ENCODE assay signal across 8 mouse cellular contexts in genomic region chr15:89374340-89374739, GRCm38 (mm10). TPM values are rescaled to one million over a fixed set of nuclear protein-coding genes. Genes with fewer than 3 reads are reported as not detected.
DNase-seq lines count a peak whose midpoint lies in the region; ATAC-seq and TF ChIP-seq lines count a peak whose summit lies in the region.

No protein-coding gene starts in this region.

- peaks cover 26% of the 10 kb centered on the region for H3K36me3 ChIP-seq in heart, embryonic 11.5 days (ENCODE audit: control insufficient read depth, insufficient read depth, low read length)
- H3K36me3 ChIP-seq in CH12.LX (replicated peaks in 1 of 2; ENCODE audit: control insufficient read depth in 1 of 2, insufficient read depth in 1 of 2, low read length in 1 of 2), result peaks cover 33 to 36% of the 10 kb centered on the region in 2 experiments
- peaks cover 35% of the 10 kb centered on the region for H3K36me3 ChIP-seq in forebrain, embryonic 13.5 days (ENCODE audit: poor library complexity, severe bottlenecking)
- H3K36me3 ChIP-seq in liver, embryonic 14.5 days (replicated peaks; ENCODE audit: control insufficient read depth, insufficient read depth, low read depth), result peaks cover 33% of the 10 kb centered on the region

- no peak for TF ChIP-seq RAD21 in CH12.LX (IDR thresholded peaks at IDR 0.05; ENCODE audit: low read depth, low read length)

- no peaks in the 10 kb centered on the region for H3K9me3 ChIP-seq in heart, embryonic 11.5 days (replicated peaks; ENCODE audit: control insufficient read depth, low read length)
- H3K9me3 ChIP-seq in CH12.LX (replicated peaks; ENCODE audit: low read length), result peaks cover 13% of the 10 kb centered on the region
- no peaks in the 10 kb centered on the region for H3K9me3 ChIP-seq in forebrain, embryonic 13.5 days (replicated peaks)
- H3K9me3 ChIP-seq in liver, embryonic 14.5 days (ENCODE audit: control insufficient read depth, low read length), result no peaks in the 10 kb centered on the region

- peaks cover 23% of the 10 kb centered on the region for H3K4me1 ChIP-seq in heart, embryonic 11.5 days (ENCODE audit: control insufficient read depth, insufficient read depth, low read length)
- peaks cover 0 to 26% of the 10 kb centered on the region in 2 experiments; a peak in 2 of 4 replicates for H3K4me1 ChIP-seq in CH12.LX (ENCODE audit: control insufficient read depth in 1 of 2, insufficient read depth in 2 of 2)
- peaks cover 28% of the 10 kb centered on the region for H3K4me1 ChIP-seq in forebrain, embryonic 13.5 days
- peaks cover 0 to 4% of the 10 kb centered on the region in 2 experiments; a peak in 1 of 4 replicates for H3K4me1 ChIP-seq in liver, embryonic 14.5 days (replicated peaks; ENCODE audit: control insufficient read depth in 2 of 2, insufficient read depth in 2 of 2, low read length in 1 of 2)

- no peak for TF ChIP-seq POLR2A in CH12.LX (IDR thresholded peaks at IDR 0.05; ENCODE audit: low read depth, low read length)

- 51% methylated on average over 9 of the region's 9 CpGs for WGBS in heart, embryonic 11.5 days (ENCODE audit: insufficient replicate concordance)
- WGBS in forebrain, embryonic 13.5 days, result 52% methylated on average over 9 of the region's 9 CpGs
- 52% methylated on average over 9 of the region's 9 CpGs for WGBS in liver, embryonic 14.5 days (ENCODE audit: insufficient replicate concordance)

- DNase-seq in heart, postnatal 4 days, result no peak
- DNase-seq in CH12.LX (ENCODE audit: extremely low read depth), result no peak
- no peak for DNase-seq in liver, embryonic 14.5 days (ENCODE audit: low read depth in 3 of 3, low spot score in 3 of 3)
- no peak for DNase-seq in embryo, embryonic 11 days
- no peak for DNase-seq in c-Kit-positive CD71-positive TER-119-positive erythroid progenitor cells, embryonic 14.5 days (ENCODE audit: low spot score)
- DNase-seq in frontal cortex, postnatal 14 days (ENCODE audit: low spot score in 2 of 2), result no peak

- dilution Hi-C loops in CH12.LX (cut with MboI; ENCODE audit: extremely low pct_ligation_motif_present, extremely low pct_unique_long_range_greater_than_20kb, low sequenced_read_pairs), result no loop called here

- ATAC-seq in heart, embryonic 11.5 days (replicated peaks; ENCODE audit: insufficient number of reproducible peaks, low FRiP score, low TSS enrichment), result 0 out of 2 replicates have a peak, but pooled peaks have one; percentile 1
- no peak for ATAC-seq in forebrain, embryonic 13.5 days
- ATAC-seq in liver, embryonic 14.5 days (ENCODE audit: insufficient read depth), result no peak

- in situ Hi-C loops in CH12.LX (cut with MboI; ENCODE audit: low pct_ligation_motif_present, low pct_unique_long_range_greater_than_20kb, low sequenced_read_pairs), result loop anchor here (25.0 kb wide), 1 partner anchor 262 kb away; the partner anchor contains the start of gene Tubgcp6

- no peak for TF ChIP-seq CTCF in CH12.LX (conservative IDR thresholded peaks at IDR 0.05 in 1 of 2, IDR thresholded peaks at IDR 0.05 in 1 of 2; ENCODE audit: low read depth in 2 of 2, low read length in 2 of 2)
- no peak for TF ChIP-seq CTCF in liver, embryonic 14.5 days (IDR thresholded peaks at IDR 0.05; ENCODE audit: low read depth)

- TF ChIP-seq EP300 in CH12.LX (IDR thresholded peaks at IDR 0.05; ENCODE audit: low read length), result no peak
- TF ChIP-seq EP300 in liver, embryonic 14.5 days (IDR thresholded peaks at IDR 0.05; ENCODE audit: low read depth), result no peak

- peak overlapping the region; percentile 82 for H3K4me2 ChIP-seq in heart, embryonic 11.5 days
- no peak overlapping the region for H3K4me2 ChIP-seq in CH12.LX (ENCODE audit: insufficient read depth, low read depth, poor library complexity, severe bottlenecking)
- H3K4me2 ChIP-seq in forebrain, embryonic 13.5 days, result peak overlapping the region; percentile 71
- H3K4me2 ChIP-seq in liver, embryonic 14.5 days (ENCODE audit: low read depth), result peak overlapping the region; percentile 75

- no peaks in the 10 kb centered on the region for H3K79me2 ChIP-seq in CH12.LX (replicated peaks; ENCODE audit: control insufficient read depth, extremely low read depth, insufficient read depth, poor library complexity, severe bottlenecking)

- peak overlapping the region; percentile 94 for H3K27ac ChIP-seq in heart, embryonic 11.5 days (ENCODE audit: low read depth, low read length)
- H3K27ac ChIP-seq in CH12.LX (ENCODE audit: insufficient read depth, low read depth), result no peak overlapping the region
- H3K27ac ChIP-seq in forebrain, embryonic 13.5 days, result peak overlapping the region; percentile 93; the same call in 1 of the 2 replicates
- no peak overlapping the region for H3K27ac ChIP-seq in liver, embryonic 14.5 days

- H3K4me3 ChIP-seq in heart, embryonic 11.5 days (ENCODE audit: low read depth, low read length), result peak overlapping the region; percentile 72
- H3K4me3 ChIP-seq in CH12.LX (replicated peaks in 1 of 3; ENCODE audit: low read depth in 2 of 3, low read length in 2 of 3, poor library complexity in 1 of 3), result peak overlapping the region; percentile 80 to 96 (median 81)
- H3K4me3 ChIP-seq in forebrain, embryonic 13.5 days, result peak overlapping the region; percentile 70
- peak overlapping the region; percentile 69 to 82 for H3K4me3 ChIP-seq in liver, embryonic 14.5 days (ENCODE audit: insufficient read depth in 1 of 2, low read depth in 2 of 2, low read length in 2 of 2)

- H3K9ac ChIP-seq in heart, embryonic 11.5 days (ENCODE audit: low read depth, low read length), result peak overlapping the region; percentile 79
- peak overlapping the region; percentile 83; the same call in 1 of the 2 replicates for H3K9ac ChIP-seq in CH12.LX (ENCODE audit: insufficient read depth, low read depth)
- peak overlapping the region; percentile 87 for H3K9ac ChIP-seq in forebrain, embryonic 13.5 days
- peak overlapping the region; percentile 85 for H3K9ac ChIP-seq in liver, embryonic 14.5 days (replicated peaks)

- peaks cover 34% of the 10 kb centered on the region for H3K27me3 ChIP-seq in heart, embryonic 11.5 days (ENCODE audit: control insufficient read depth, insufficient read depth, low read length)
- no peaks in the 10 kb centered on the region for H3K27me3 ChIP-seq in CH12.LX (replicated peaks)
- peaks cover 40% of the 10 kb centered on the region for H3K27me3 ChIP-seq in forebrain, embryonic 13.5 days
- peaks cover 28% of the 10 kb centered on the region for H3K27me3 ChIP-seq in liver, embryonic 14.5 days (ENCODE audit: control insufficient read depth, insufficient read depth, low read length)

TF ChIP-seq in CH12.LX, 34 proteins besides CTCF, POLR2A, EP300 and RAD21 (continues in another document):
- TF ChIP-seq IRF4 (IDR thresholded peaks at IDR 0.05; ENCODE audit: low read depth, low read length) (no peak), GABPA (IDR thresholded peaks at IDR 0.05; ENCODE audit: insufficient replicate concordance, low read depth, low read length) (no peak), ZC3H11A (IDR thresholded peaks at IDR 0.05; ENCODE audit: low read depth, low read length) (no peak)

RNA-seq across cellular contexts. Expression of gene Sco2, which starts 0.7 kb away (rescaled TPM):
- polyA plus RNA-seq in heart, embryonic 11.5 days (2014; fragmentation: Nextera tagmentation; extraction: Ambion mirVana), result 7.4 TPM in 2 replicates
- 10 to 100 TPM; 13.6 to 14.1 TPM for total RNA-seq in heart, postnatal 4 days (2021)
- total RNA-seq in CH12.LX (2012; rRNA removed) (34.7 and 35.7 TPM in 2 replicates), CH12.LX (2014; rRNA removed) (24.9 and 27.2 TPM in 2 replicates)
- 12.3 and 17.1 TPM in 2 replicates for polyA plus RNA-seq in CH12.LX (2012; ENCODE audit: insufficient read length, low read depth)
- 4.0 and 7.4 TPM in 2 replicates for polyA plus RNA-seq in forebrain, embryonic 13.5 days (2015; fragmentation: Nextera tagmentation; extraction: Ambion mirVana)
- polyA plus RNA-seq in liver, embryonic 14.5 days (2012; rRNA removed), result 9.8 and 10.7 TPM in 2 replicates
- 2.8 and 4.4 TPM in 2 replicates for polyA plus RNA-seq in liver, embryonic 14.5 days (2014; fragmentation: Nextera tagmentation; extraction: Ambion mirVana)

RNA-seq across cellular contexts. Expression of gene Tymp, which starts 2.5 kb away (rescaled TPM):
- polyA plus RNA-seq in heart, embryonic 11.5 days (2014; fragmentation: Nextera tagmentation; extraction: Ambion mirVana), result 0.86 and 1.5 TPM in 2 replicates
- under 1 TPM; 0.31 to 0.72 TPM for total RNA-seq in heart, postnatal 4 days (2021)
- 1.1 and 1.4 TPM in 2 replicates for total RNA-seq in CH12.LX (2012; rRNA removed)
- 2.3 and 2.4 TPM in 2 replicates for total RNA-seq in CH12.LX (2014; rRNA removed)
- polyA plus RNA-seq in CH12.LX (2012; ENCODE audit: insufficient read length, low read depth), result 1.1 and 1.5 TPM in 2 replicates
- polyA plus RNA-seq in forebrain, embryonic 13.5 days (2015; fragmentation: Nextera tagmentation; extraction: Ambion mirVana), result 1.8 and 1.9 TPM in 2 replicates
- polyA plus RNA-seq in liver, embryonic 14.5 days (2012; rRNA removed), result 0.70 and 0.88 TPM in 2 replicates
- 0.40 and 0.56 TPM in 2 replicates for polyA plus RNA-seq in liver, embryonic 14.5 days (2014; fragmentation: Nextera tagmentation; extraction: Ambion mirVana)

RNA-seq across cellular contexts. Expression of gene Odf3b, which starts 4.7 kb away (rescaled TPM):
- polyA plus RNA-seq in heart, embryonic 11.5 days (2014; fragmentation: Nextera tagmentation; extraction: Ambion mirVana), result 0.54 and 1.00 TPM in 2 replicates
- total RNA-seq in heart, postnatal 4 days (2021), result under 1 TPM; 0.26 to 0.72 TPM
- total RNA-seq in CH12.LX (2012; rRNA removed), result not detected in 2 replicates
- not detected in 2 replicates for total RNA-seq in CH12.LX (2014; rRNA removed)
- not detected in 2 replicates for polyA plus RNA-seq in CH12.LX (2012; ENCODE audit: insufficient read length, low read depth)
- 0.98 and 3.4 TPM in 2 replicates for polyA plus RNA-seq in forebrain, embryonic 13.5 days (2015; fragmentation: Nextera tagmentation; extraction: Ambion mirVana)
- 0.76 and 0.89 TPM in 2 replicates for polyA plus RNA-seq in liver, embryonic 14.5 days (2012; rRNA removed)
- 0.57 and 1.3 TPM in 2 replicates for polyA plus RNA-seq in liver, embryonic 14.5 days (2014; fragmentation: Nextera tagmentation; extraction: Ambion mirVana)

RNA-seq across cellular contexts. Expression of gene Klhdc7b, which starts 10.4 kb away (rescaled TPM):
- not detected in 2 replicates for polyA plus RNA-seq in heart, embryonic 11.5 days (2014; fragmentation: Nextera tagmentation; extraction: Ambion mirVana)
- not detected for total RNA-seq in heart, postnatal 4 days (2021)
- total RNA-seq in CH12.LX (2012; rRNA removed) (not detected in 2 replicates), CH12.LX (2014; rRNA removed) (not detected in 2 replicates)
- not detected in 2 replicates for polyA plus RNA-seq in CH12.LX (2012; ENCODE audit: insufficient read length, low read depth)
- not detected in 2 replicates for polyA plus RNA-seq in forebrain, embryonic 13.5 days (2015; fragmentation: Nextera tagmentation; extraction: Ambion mirVana)
- polyA plus RNA-seq in liver, embryonic 14.5 days (2012; rRNA removed), result not detected in 2 replicates
- not detected in 2 replicates for polyA plus RNA-seq in liver, embryonic 14.5 days (2014; fragmentation: Nextera tagmentation; extraction: Ambion mirVana)

RNA-seq across cellular contexts. Expression of gene Ncaph2, which starts 18.8 kb away (rescaled TPM):
- 107 and 109 TPM in 2 replicates for polyA plus RNA-seq in heart, embryonic 11.5 days (2014; fragmentation: Nextera tagmentation; extraction: Ambion mirVana)
- total RNA-seq in heart, postnatal 4 days (2021), result 10 to 100 TPM; 91.0 to 99.7 TPM
- 134 and 151 TPM in 2 replicates for total RNA-seq in CH12.LX (2012; rRNA removed)
- 106 and 108 TPM in 2 replicates for total RNA-seq in CH12.LX (2014; rRNA removed)
- 95.4 and 122 TPM in 2 replicates for polyA plus RNA-seq in CH12.LX (2012; ENCODE audit: insufficient read length, low read depth)
- polyA plus RNA-seq in forebrain, embryonic 13.5 days (2015; fragmentation: Nextera tagmentation; extraction: Ambion mirVana), result 156 and 170 TPM in 2 replicates
- 63.8 and 77.0 TPM in 2 replicates for polyA plus RNA-seq in liver, embryonic 14.5 days (2012; rRNA removed)
- polyA plus RNA-seq in liver, embryonic 14.5 days (2014; fragmentation: Nextera tagmentation; extraction: Ambion mirVana), result 104 and 106 TPM in 2 replicates

Comparison
In these comparisons a context has a peak if more than half of its experiments do, and no peak if none do; other contexts are left out.
1. H3K27ac ChIP-seq: peak in heart, embryonic 11.5 days (single experiment) and forebrain, embryonic 13.5 days (single experiment); none in CH12.LX (single experiment) and liver, embryonic 14.5 days (single experiment).
2. Peak in every context shown above with its lines, with median percentiles within 50 percentile points of each other: H3K4me3 ChIP-seq and H3K9ac ChIP-seq.